Mouse (Mus musculus) right cerebral cortex, postnatal 25 days (tissue): ENCODE results near the gene Disc1.

Experiments
- DNase-seq: peaks from one replicate; pipeline ENCODE4 v3.0.0; 2022

The Disc1 gene

GRCm38 (mm10) chr8:125053505-125054435 is at the start of gene Disc1:
Gene Disc1 (plus strand): TSS chr8:125054195.
- peak; percentile 64 for DNase-seq

- DNase-seq, result peak; percentile 96
Observed at GRCm38 (mm10) chr8:125012695-125013627, 41.0 kb upstream of the Disc1 start, which contains the start of gene Tsnax. Gene Tsnax (plus strand): TSS chr8:125012997.

DNA sequence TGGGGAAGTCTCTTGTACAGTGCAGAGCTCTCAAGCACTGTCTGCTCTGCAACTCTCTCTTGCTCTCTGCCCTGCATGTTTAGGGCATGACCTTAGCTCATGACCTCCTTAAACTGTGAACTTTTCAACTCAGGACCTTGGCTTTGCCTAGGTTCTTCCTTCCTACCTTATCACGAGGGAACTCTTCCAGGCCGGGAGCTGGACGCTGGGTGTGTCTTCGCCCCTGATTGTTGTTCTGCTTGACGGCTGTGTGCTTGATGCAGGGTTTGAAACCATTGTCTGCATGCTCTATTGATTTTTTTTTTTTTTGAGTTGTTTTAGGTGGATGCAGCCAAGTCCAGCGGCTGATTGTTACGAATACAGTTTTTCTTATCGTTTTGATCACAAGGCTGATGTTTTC is 29.9 kb upstream of the Disc1 start:
- no peak for DNase-seq

DNA sequence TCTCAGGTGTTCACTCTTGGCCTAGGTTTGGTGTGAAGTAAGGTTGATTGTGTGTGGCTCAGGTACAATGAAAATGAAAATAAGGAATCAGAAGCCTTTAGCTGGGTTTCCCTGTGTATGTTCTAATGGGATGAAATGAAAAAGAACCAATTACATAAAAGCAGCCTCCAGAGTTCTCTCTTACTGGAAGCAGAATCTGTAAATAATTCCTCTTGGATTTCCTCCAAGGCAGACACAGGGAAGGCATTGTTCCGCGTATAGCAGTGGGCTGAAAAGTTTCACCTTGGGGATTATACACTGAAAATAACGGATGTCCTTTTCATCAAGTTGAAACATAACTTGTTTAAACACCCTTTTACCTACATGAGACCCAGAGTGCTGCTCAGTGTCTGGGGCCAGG is 26.8 kb upstream of the Disc1 start:
- no peak for DNase-seq

DNA sequence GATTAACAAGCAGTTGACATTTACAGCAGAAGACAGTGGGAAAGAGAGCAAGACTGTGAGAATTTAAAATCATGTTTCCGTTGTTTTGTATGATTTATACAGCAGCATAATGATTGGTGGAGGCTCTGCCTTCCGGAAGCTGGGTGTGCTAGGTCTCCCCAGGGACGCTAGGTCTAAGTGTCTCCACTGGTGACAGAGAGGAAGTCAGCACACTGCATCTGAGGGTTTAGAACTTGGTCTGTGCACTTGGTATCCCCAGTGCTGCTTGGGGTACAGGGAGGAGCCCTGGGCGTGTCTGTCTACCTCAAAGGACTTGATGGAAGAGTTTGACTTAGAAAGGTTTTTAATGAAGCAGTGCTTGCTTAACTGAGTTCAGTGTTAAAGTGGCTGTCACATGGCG is 25.2 kb upstream of the Disc1 start:
- no peak for DNase-seq

DNA sequence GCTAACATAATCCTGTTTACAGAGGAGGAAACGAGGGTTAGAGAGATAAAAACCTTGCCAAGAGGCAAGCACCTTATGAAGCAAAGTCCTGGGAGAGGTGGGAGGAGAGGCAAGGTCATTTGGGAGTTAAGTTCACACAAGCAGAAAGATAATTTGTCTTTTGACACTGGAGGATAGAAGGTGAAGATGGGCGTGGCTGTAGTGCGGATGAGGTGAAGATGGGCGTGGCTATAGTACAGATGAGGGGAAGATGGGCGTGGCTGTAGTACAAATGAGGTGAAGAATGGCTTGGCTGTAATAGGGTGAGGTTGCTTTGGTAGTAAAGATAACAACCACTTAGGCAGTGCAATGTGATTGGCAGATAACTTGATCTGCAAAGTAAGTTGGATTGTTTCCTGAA is 22.7 kb upstream of the Disc1 start:
- DNase-seq, result no peak

GRCm38 (mm10) chr8:125034669-125035068 is 19.3 kb upstream of the Disc1 start:
- peak; percentile 54 for DNase-seq

DNA sequence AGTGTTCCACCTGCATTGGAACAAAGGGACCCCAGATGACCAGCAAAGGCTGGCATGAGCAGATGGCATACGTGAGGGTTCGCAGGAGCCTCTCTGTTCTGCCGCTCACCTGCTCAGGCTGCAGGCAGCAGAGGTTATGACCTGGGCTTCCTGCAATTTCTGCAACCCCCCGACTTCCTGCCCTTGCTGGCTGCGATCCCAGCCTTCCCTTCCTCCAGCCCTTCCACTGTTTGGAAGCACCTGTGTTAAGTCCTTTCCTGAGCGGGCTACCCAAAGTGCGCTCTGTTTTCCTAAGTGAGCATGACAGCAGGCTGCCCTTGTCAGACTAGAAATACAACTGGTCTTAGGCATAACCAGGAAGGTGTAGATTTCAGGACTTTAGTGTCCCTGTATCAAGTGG is 16.9 kb upstream of the Disc1 start:
- no peak for DNase-seq

- no peak for DNase-seq
Observed at GRCm38 (mm10) chr8:125038731-125039130, 15.3 kb upstream of the Disc1 start.

DNA sequence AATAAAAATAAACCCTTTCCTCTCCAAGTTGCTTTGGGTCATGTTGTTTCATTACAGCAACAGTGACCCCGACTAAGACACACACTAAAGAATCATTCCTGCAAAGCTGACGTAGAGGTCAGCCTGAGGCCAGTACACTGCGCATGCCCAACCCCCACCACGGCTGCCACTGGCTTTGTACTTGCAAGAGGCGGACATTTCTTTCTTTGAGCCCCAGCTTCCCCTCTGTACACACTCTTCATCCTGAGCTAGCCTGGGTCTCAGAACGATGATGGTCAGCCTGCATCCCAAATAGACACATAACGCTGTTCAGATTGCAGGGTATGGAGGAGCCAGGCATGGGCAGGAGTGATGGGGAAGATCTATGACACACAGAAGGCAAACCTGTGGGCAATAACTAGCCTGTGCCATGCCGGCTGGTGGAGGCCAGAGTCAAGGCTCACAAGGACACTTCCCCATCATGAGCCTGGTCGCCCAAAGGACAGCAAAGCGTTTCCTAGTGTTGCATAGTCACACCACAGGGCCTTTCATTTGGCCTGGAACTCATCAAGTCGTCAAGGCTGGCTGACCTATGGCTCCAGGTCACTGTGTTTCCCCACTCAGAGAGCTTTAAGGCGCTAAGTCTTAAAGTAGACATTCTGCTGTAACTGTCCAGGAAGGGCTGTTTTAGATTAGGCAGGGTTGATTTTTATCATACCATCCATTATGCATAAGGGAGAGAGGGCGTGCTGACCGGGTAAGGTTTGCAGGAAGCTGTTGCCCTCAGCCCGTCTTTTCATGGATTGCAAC is 13.2 kb upstream of the Disc1 start:
- DNase-seq, result no peak

DNA sequence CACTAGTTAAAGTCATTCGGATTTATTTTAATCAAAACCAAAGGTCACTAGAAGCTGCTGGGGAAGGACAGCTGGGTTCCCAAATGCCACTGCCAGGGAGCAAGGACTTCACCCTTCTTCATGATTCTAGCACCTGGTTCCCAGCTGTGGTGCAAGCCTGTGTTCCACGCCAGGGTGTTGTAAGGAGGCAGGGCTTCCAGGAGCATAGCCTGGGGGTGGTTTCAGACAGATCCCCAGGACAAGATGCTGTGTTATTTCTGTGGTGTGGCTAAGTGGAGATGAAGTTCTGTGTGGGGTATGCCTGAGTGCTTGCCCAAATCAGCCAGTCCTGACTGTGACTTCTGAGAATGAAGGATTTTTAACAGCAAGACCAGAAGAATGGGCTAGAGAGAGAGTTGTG is 12.5 kb upstream of the Disc1 start:
- no peak for DNase-seq

DNA sequence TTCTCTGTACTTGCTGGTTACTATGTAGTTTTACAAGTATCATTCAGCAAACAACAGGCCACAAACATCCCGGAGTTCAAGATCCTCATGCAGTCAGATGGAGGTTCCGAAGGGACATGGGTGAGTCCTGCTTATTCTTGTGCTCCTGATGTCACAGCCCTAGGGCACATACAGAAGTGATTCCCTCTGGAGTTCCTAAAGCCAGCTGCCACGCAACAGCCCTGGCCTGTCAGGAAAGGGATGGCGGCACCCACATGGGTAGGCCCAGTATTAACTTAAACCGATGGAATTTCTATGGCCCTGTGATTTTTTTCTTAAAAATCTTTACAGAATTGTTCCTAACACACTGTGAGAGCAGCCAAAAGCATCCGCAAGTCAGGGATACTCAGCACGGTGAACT is 10.6 kb upstream of the Disc1 start:
- DNase-seq, result no peak

DNA sequence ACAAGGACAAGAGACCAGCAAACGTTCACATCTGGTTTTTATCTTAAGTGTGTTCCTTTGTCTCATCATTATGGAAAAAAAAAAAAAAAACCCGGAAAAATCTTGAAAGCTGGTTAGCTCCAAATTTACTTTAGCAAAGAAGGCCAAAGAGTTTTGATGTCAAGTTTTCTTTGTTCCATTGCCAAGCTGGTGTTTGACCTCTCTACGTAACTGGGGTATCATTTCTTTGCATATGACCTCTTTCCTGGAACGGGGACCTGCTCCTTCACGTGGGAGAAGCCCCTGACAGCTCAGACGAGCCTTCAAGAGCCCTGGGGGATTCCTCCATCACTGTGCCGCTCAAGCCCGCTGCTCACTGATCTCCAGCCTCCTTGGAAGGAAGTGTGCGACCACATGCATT is 10.1 kb upstream of the Disc1 start:
- no peak for DNase-seq

- no peak for DNase-seq
Observed at GRCm38 (mm10) chr8:125045760-125046159, 8.2 kb upstream of the Disc1 start.

DNA sequence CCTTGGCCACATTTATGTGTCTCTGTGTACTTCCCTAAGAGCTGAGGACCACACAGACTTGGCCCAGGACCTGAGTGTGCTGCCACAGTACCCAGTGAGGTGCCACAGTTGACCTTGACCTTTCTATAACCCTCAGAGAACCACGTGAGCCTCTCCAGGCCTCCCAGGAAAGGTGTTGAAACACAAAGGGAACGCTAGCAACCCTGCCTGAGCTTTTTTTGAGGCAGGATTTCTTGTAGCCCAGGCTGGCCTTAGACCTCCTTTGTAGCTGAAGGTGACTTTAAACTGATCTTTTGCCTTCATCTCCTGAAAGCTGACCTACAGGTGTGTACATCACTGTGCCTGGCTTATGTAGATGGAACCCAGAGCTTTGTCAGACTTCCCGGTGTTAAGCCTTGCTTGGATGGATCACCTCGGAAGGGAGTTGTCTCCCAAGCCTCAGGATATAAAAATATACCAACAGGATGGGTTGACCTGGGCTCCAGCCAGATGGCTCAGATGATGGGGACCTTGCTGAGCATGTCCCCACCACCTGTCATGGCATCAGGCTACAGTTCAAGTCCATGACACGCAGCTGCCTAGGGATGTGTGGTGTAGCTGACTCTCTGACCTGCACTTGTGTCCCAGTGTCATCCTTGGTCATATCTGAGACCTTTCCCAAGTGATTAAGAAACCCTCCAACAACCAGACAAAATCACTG is 4.8 kb upstream of the Disc1 start:
- DNase-seq, result no peak

DNA sequence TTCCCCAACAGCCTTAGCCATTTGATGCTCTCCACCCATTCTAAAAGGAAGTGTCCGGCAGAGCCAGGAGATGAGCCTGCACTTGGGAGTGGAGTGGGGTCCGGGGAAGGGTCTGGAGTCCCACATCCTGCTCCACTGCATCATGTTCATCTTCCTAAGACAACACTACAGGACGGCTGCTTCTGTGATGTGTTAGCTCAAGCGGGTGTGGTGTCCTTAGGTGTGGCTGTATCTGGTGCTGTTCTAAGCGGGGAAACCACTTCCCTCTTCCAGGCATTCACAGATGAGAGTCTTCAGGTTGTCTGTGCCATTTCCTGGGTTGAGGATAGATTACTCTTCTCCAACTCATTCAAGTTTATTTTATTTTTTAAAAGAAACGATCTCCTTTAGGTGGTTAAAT is 4.2 kb upstream of the Disc1 start:
- no peak for DNase-seq

GRCm38 (mm10) chr8:125052026-125052425 is 2.0 kb upstream of the Disc1 start:
- DNase-seq, result peak; percentile 38

GRCm38 (mm10) chr8:125054436-125054810 is 428 bp downstream of the Disc1 start:
- DNase-seq, result peak; percentile 36

- no peak for DNase-seq
Observed at GRCm38 (mm10) chr8:125060904-125061303, 6.9 kb downstream of the Disc1 start.

- no peak for DNase-seq
Observed at GRCm38 (mm10) chr8:125065596-125065995, 11.6 kb downstream of the Disc1 start.

GRCm38 (mm10) chr8:125066913-125067595 is 13.1 kb downstream of the Disc1 start:
- peak; percentile 56 for DNase-seq

DNA sequence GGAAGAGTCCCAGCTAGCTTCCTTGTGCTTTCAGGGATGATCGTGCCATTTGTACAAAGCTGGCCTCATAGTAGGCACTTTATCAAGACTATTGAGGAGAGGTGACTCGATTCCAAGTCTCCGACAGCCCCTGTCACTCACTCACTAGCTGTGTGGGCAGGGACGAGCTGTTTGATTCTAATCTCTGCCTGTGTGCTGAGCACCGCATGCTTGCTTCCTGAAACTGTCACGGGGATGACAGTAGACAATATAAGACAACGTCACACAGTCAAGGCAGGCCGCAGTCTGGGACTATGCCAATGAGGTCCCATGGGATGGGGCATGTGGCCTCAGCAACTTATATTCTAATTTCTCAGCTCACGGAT is 13.6 kb downstream of the Disc1 start:
- no peak for DNase-seq
